Mouse (Mus musculus): ENCODE data around the gene Sytl3. TPM values are rescaled to one million over a fixed set of nuclear protein-coding genes. Genes with fewer than 3 reads are reported as not detected.

Gene Sytl3
- polyA plus RNA-seq, 1 experiment = not detected

GRCm38 (mm10) chr17:6727996-6728610, 69.2 kb downstream of the Sytl3 start:
- TF ChIP-seq GATA1 (IDR thresholded peaks at IDR 0.05; ENCODE audit: low read length) (no peak), TAL1 (IDR thresholded peaks at IDR 0.05; ENCODE audit: low read length) (no peak)
- no peaks in the 10 kb centered on the region for H3K9me3 ChIP-seq (ENCODE audit: control insufficient read depth, low read length)
- no peaks in the 10 kb centered on the region for H3K27me3 ChIP-seq (ENCODE audit: control insufficient read depth)
- H3K4me3 ChIP-seq (replicated peaks) = no peak overlapping the region
- peaks cover 5% of the 10 kb centered on the region; the same call in 1 of the 2 replicates for H3K4me1 ChIP-seq (ENCODE audit: control insufficient read depth)
- H3K36me3 ChIP-seq (ENCODE audit: control insufficient read depth) = no peaks in the 10 kb centered on the region

- Histone ChIP-seq H3K9me3 (ENCODE audit: control insufficient read depth, low read length) (no peaks in the 10 kb centered on the region), H3K4me1 (ENCODE audit: control insufficient read depth) (peaks cover 5% of the 10 kb centered on the region; the same call in 1 of the 2 replicates), H3K4me3 (replicated peaks) (no peak overlapping the region), H3K36me3 (ENCODE audit: control insufficient read depth) (no peaks in the 10 kb centered on the region), H3K27me3 (ENCODE audit: control insufficient read depth) (no peaks in the 10 kb centered on the region)
- TF ChIP-seq TAL1 (IDR thresholded peaks at IDR 0.05; ENCODE audit: low read length) (no peak), GATA1 (IDR thresholded peaks at IDR 0.05; ENCODE audit: low read length) (no peak)
These were observed 70.4 kb downstream of the Sytl3 start for GRCm38 (mm10) chr17:6729244-6729742.

DNA sequence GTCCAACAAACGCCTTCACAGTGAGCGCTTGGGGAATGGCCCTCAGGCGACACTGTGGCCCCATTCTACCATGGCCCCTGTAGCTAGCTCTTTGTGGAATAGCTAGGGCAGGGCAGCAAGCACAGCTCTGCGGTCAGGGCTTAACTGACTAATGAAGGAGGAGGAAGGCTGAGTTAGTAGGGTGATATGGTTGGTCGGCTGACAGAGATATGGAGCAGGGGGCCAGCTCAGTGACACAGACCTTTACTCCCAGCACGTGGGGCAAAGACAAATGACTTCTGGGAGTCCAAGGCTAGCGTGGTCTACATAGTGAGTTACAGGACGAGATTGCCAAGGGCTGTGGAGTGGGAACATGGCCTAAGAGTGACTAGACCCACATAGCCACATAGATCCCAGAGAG, 72.2 kb downstream of the Sytl3 start:
- no peaks in the 10 kb centered on the region for H3K9me3 ChIP-seq (ENCODE audit: control insufficient read depth, low read length)
- H3K36me3 ChIP-seq (ENCODE audit: control insufficient read depth) = no peaks in the 10 kb centered on the region
- no peaks in the 10 kb centered on the region for H3K27me3 ChIP-seq (ENCODE audit: control insufficient read depth)
- no peak for TF ChIP-seq TAL1 (IDR thresholded peaks at IDR 0.05; ENCODE audit: low read length)
- no peak for TF ChIP-seq GATA1 (IDR thresholded peaks at IDR 0.05; ENCODE audit: low read length)
- peaks cover 5% of the 10 kb centered on the region; the same call in 1 of the 2 replicates for H3K4me1 ChIP-seq (ENCODE audit: control insufficient read depth)
- H3K4me3 ChIP-seq (replicated peaks) = no peak overlapping the region

- Histone ChIP-seq H3K27me3 (ENCODE audit: control insufficient read depth) (no peaks in the 10 kb centered on the region), H3K4me1 (ENCODE audit: control insufficient read depth) (peaks cover 5% of the 10 kb centered on the region; the same call in 1 of the 2 replicates), H3K4me3 (replicated peaks) (no peak overlapping the region), H3K9me3 (ENCODE audit: control insufficient read depth, low read length) (no peaks in the 10 kb centered on the region), H3K36me3 (ENCODE audit: control insufficient read depth) (no peaks in the 10 kb centered on the region)
- no peak for TF ChIP-seq TAL1 (IDR thresholded peaks at IDR 0.05; ENCODE audit: low read length)
- no peak for TF ChIP-seq GATA1 (IDR thresholded peaks at IDR 0.05; ENCODE audit: low read length)
These were observed 72.7 kb downstream of the Sytl3 start for GRCm38 (mm10) chr17:6731634-6732033.

DNA sequence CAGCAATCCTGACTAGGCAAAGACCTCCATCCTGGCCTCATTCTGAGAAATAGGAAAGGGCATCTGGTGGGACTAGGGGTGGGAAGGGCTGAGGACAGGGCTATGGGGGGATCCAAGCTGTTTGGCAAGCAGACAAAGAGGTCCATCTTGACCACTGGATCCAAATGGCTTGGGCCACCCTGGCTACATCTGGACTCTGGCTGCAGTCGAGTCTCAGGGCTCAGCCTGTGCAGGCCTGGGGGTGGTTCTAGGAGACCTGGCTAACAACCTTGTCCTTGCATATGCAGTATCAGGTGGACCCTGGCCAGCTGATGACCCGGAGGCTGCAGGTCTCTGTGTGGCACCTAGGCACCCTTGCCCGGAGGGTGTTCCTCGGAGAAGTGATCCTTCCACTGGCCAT, 73.8 kb downstream of the Sytl3 start:
- H3K4me3 ChIP-seq (replicated peaks) = no peak overlapping the region
- peaks cover 4% of the 10 kb centered on the region for H3K36me3 ChIP-seq (ENCODE audit: control insufficient read depth)
- peaks cover 5% of the 10 kb centered on the region; the same call in 1 of the 2 replicates for H3K4me1 ChIP-seq (ENCODE audit: control insufficient read depth)
- no peaks in the 10 kb centered on the region for H3K9me3 ChIP-seq (ENCODE audit: control insufficient read depth, low read length)
- H3K27me3 ChIP-seq (ENCODE audit: control insufficient read depth) = no peaks in the 10 kb centered on the region
- no peak for TF ChIP-seq GATA1 (IDR thresholded peaks at IDR 0.05; ENCODE audit: low read length)
- no peak for TF ChIP-seq TAL1 (IDR thresholded peaks at IDR 0.05; ENCODE audit: low read length)

DNA sequence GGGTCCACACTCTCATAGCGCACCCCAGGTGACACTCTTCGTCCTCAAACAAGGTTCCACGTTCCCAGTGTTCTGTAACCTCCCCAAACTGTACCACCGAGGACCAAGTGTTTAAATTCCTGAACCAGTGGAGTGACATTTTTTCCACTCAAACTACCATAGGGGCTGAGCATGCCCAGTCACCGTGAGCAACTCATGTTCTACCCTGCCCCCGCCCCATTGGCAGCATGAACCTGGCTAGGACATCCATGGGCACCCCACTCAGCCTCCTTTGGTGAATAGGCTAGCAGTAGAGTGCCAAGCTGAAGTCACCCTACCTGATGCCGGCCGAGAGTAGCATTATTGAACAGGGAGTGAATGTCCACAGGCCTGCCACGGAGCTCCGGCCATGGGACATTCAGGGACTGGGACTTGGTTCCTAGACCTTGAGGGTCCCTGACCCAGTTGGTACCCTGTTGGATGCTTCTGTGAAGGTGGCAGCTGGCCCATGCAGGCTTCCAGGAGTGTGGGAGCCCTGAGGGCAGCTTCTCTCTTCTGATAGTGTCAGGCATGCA, 74.5 kb downstream of the Sytl3 start:
- peaks cover 11% of the 10 kb centered on the region for H3K36me3 ChIP-seq (ENCODE audit: control insufficient read depth)
- H3K9me3 ChIP-seq (ENCODE audit: control insufficient read depth, low read length) = no peaks in the 10 kb centered on the region
- H3K4me3 ChIP-seq (replicated peaks) = no peak overlapping the region
- TF ChIP-seq TAL1 (IDR thresholded peaks at IDR 0.05; ENCODE audit: low read length) (no peak), GATA1 (IDR thresholded peaks at IDR 0.05; ENCODE audit: low read length) (no peak)
- no peaks in the 10 kb centered on the region for H3K27me3 ChIP-seq (ENCODE audit: control insufficient read depth)
- peaks cover 5% of the 10 kb centered on the region; the same call in 1 of the 2 replicates for H3K4me1 ChIP-seq (ENCODE audit: control insufficient read depth)

GRCm38 (mm10) chr17:6734746-6735441, 76.0 kb downstream of the Sytl3 start:
- Histone ChIP-seq H3K4me3 (replicated peaks) (no peak overlapping the region), H3K27me3 (ENCODE audit: control insufficient read depth) (no peaks in the 10 kb centered on the region), H3K36me3 (ENCODE audit: control insufficient read depth) (peaks cover 26% of the 10 kb centered on the region), H3K4me1 (ENCODE audit: control insufficient read depth) (peaks cover 5% of the 10 kb centered on the region; the same call in 1 of the 2 replicates), H3K9me3 (ENCODE audit: control insufficient read depth, low read length) (no peaks in the 10 kb centered on the region)
- TF ChIP-seq GATA1 (IDR thresholded peaks at IDR 0.05; ENCODE audit: low read length) = no peak
- TF ChIP-seq TAL1 (IDR thresholded peaks at IDR 0.05; ENCODE audit: low read length) = no peak

DNA sequence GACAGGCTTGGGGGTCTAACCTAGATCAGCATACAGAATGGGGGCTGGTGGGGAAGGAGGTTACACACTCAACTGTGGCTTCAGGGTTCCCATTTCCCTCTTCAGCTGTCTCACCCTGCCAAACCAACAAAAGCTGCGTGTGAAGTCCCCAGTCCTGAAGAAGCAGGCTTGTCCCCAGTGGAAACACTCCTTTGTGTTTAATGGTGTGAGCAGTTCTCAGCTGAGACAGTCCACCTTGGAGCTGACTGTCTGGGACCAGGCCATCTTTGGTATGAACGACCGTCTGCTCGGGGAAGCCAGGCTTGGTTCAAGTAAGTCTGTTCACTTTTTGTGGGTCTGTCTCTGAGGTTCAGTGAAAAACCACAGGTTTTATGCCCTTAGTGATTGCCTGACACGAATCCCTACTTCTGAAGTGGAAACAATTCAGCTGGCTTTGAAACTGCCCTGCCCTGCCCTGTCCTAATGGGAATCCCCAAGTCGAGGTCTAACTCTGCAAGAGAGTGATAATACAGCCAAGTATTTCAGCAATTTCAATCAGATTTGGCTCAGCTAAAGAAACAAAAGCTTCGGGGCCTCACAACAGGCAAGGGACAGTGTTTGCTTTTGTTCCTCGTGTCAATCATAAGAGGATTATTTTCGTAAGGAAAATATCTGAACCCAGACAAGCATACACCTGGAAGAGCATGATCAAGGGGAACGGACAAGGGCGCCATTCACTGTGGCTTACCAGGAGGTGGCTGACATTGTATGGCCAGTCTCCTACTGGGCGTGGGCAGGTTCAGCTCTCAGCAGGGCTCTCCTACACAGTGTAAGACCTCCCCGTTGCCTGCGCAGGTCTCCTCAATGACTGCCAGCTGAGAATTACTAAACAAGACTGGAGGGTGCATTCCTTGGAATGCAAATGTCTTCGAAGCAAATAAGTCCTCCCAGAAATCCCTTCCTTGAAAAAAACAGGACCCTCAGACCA, 77.7 kb downstream of the Sytl3 start:
- Histone ChIP-seq H3K36me3 (ENCODE audit: control insufficient read depth) (peaks cover 43% of the 10 kb centered on the region), H3K4me1 (ENCODE audit: control insufficient read depth) (no peaks in the 10 kb centered on the region), H3K4me3 (replicated peaks) (no peak overlapping the region), H3K27me3 (ENCODE audit: control insufficient read depth) (no peaks in the 10 kb centered on the region), H3K9me3 (ENCODE audit: control insufficient read depth, low read length) (no peaks in the 10 kb centered on the region)
- TF ChIP-seq GATA1 (IDR thresholded peaks at IDR 0.05; ENCODE audit: low read length) (no peak), TAL1 (IDR thresholded peaks at IDR 0.05; ENCODE audit: low read length) (no peak)

Measured in erythroblast, embryonic 14.5 days (primary cell).